Mouse (Mus musculus) G1E (cell line): Measurements from ENCODE around the gene Olfr373. TPM values are rescaled to one million over a fixed set of nuclear protein-coding genes. Genes with fewer than 3 reads are reported as not detected.

Experiments
- ATAC-seq: 2 replicates; pipeline ENCODE4 v1.8.0; 2016; ENCODE audit warnings: mild to moderate bottlenecking; ENCODE audit not compliant: insufficient number of reproducible peaks, poor library complexity, low FRiP score, severe bottlenecking; ENCODE audit errors: extremely low read depth
- DNase-seq: peaks from one replicate; pipeline ENCODE4 v3.0.0; 2012; ENCODE audit warnings: low spot score
- H3K27me3 ChIP-seq: 2 replicates; pipeline ENCODE4 v1.6.1; 2012; ENCODE audit warnings: mild to moderate bottlenecking, low read length, inconsistent platforms; ENCODE audit not compliant: insufficient read depth
- H3K36me3 ChIP-seq: replicated peaks from 2 replicates; pipeline ENCODE3; 2012; ENCODE audit warnings: mild to moderate bottlenecking, inconsistent platforms
- H3K4me1 ChIP-seq: 2 replicates; pipeline ENCODE4 v1.6.1; 2012; ENCODE audit warnings: low read depth, low read length, inconsistent platforms, mixed read lengths; ENCODE audit not compliant: insufficient read depth
- H3K4me3 ChIP-seq: 2 replicates; pipeline ENCODE4 v1.5.1; 2012; ENCODE audit warnings: low read depth, mild to moderate bottlenecking, inconsistent platforms, low read length, moderate library complexity, mixed read lengths
- H3K9me3 ChIP-seq: replicated peaks from 2 replicates; pipeline ENCODE4 v1.6.1; 2012; ENCODE audit warnings: inconsistent platforms
- CTCF ChIP-seq: IDR thresholded peaks from 2 replicates; pipeline ENCODE4 v1.5.1; 2012; ENCODE audit warnings: low read depth, low read length, inconsistent platforms, mixed read lengths
- GATA1 ChIP-seq: IDR thresholded peaks from 2 replicates; pipeline ENCODE4 v1.6.1; 2012; ENCODE audit warnings: borderline replicate concordance, low read length, inconsistent platforms, mixed read lengths
- GATA2 ChIP-seq: IDR thresholded peaks from 2 replicates; pipeline ENCODE4 v1.6.1; 2012; ENCODE audit warnings: low read depth, low read length, inconsistent platforms, borderline replicate concordance
- POLR2AphosphoS5 ChIP-seq: IDR thresholded peaks from 2 replicates; pipeline ENCODE4 v1.6.1; 2012; ENCODE audit warnings: low read depth, low read length, inconsistent platforms; ENCODE audit not compliant: insufficient replicate concordance
- TAL1 ChIP-seq: conservative IDR thresholded peaks from 2 replicates; pipeline ENCODE4 v1.6.1; 2012; ENCODE audit warnings: low read depth, low read length, inconsistent platforms, mixed read lengths
- polyA plus RNA-seq: library from polyadenylated mRNA; stranded (reverse); fragments of >175 nt; gene quantifications from 2 replicates; pipeline ENCODE4 v1.2.3, GENCODE M21; 2012
- total RNA-seq, 2 experiments: library from RNA; stranded (forward) in 1 of 2; stranded (reverse) in 1 of 2; fragments of 200-1000 nt in 1 of 2; fragments of >200 nt in 1 of 2; fragmentation: Nextera tagmentation in 1 of 2; gene quantifications; 2 replicates each; pipeline ENCODE4 v1.2.3; 2014 to 2017

The Olfr373 gene
- total and polyA plus RNA-seq, 3 experiments = 0.05 TPM; not detected in 2

DNA sequence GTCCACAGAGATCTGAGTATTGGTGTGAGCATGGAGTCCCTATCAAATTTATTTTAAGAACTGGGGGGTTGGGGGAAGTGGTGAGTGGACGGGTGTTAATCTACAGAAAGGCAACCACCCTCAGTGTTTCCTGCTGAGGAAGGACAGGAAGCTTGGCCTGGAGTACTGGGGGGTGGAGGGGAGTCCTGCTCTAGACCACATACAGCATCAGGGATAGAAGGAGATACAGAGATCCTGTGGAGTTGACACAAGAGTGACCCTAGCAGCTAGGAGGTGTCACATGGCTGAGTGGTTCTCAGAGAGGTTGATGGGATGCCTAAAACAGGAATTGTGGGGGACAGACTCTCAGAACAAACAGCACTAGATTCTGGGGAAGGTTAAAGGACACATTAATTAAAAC, 50.5 kb downstream of the Olfr373 start:
- Histone ChIP-seq H3K27me3 (peaks cover 26% of the 10 kb centered on the region), H3K4me1 (no peaks in the 10 kb centered on the region), H3K9me3 (no peaks in the 10 kb centered on the region; the same call in 1 of the 2 replicates), H3K36me3 (no peaks in the 10 kb centered on the region), H3K4me3 (no peak overlapping the region)
- DNase-seq (no peak), ATAC-seq (no peak)
- TF ChIP-seq GATA1 (no peak), POLR2AphosphoS5 (no peak), GATA2 (no peak), CTCF (no peak), TAL1 (no peak)

DNA sequence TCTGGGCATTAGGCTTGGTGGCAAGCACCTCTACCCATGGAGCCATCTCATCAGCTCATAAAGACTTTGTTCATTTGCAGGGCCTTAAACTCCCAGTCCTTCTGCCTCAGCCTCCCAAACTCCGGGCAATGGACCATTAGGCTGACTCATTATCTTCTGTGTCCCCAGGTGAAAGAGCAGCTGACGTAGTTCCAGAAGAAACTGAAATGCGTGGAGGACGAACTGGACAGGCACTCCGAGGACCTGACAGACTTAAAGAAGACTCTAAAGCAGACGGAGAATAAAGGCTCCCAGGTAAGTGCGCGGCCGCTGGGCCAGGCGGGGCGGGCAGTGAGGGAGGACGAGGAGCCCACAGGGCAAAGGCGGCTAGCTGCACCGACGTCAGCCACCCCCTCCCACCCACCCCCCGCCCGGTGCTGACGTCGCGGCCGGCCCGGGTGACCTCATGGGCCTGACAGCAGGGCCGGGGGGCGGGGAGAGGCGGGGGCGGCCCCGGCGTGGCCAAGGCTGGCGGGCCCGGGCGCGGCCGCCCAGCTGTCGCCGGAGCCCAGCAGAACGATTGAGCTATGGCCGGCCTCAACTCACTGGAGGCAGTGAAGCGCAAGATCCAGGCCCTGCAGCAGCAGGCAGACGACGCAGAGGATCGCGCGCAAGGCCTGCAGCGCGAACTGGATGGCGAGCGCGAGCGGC, 51.9 kb downstream of the Olfr373 start, which contains the start of gene Tpm4:
Tpm4 (plus strand) TSS at position 220 of the 690 bp plus-strand sequence.
- ATAC-seq = no peak
- peaks cover 25% of the 10 kb centered on the region for H3K27me3 ChIP-seq
- H3K9me3 ChIP-seq = no peaks in the 10 kb centered on the region; the same call in 1 of the 2 replicates
- TF ChIP-seq CTCF (no peak), POLR2AphosphoS5 (no peak), TAL1 (no peak), GATA1 (no peak), GATA2 (no peak)
- DNase-seq = no peak
- no peaks in the 10 kb centered on the region for H3K36me3 ChIP-seq
- no peak within 1 kb of the TSS for H3K4me3 ChIP-seq
- no peaks in the 10 kb centered on the region for H3K4me1 ChIP-seq

DNA sequence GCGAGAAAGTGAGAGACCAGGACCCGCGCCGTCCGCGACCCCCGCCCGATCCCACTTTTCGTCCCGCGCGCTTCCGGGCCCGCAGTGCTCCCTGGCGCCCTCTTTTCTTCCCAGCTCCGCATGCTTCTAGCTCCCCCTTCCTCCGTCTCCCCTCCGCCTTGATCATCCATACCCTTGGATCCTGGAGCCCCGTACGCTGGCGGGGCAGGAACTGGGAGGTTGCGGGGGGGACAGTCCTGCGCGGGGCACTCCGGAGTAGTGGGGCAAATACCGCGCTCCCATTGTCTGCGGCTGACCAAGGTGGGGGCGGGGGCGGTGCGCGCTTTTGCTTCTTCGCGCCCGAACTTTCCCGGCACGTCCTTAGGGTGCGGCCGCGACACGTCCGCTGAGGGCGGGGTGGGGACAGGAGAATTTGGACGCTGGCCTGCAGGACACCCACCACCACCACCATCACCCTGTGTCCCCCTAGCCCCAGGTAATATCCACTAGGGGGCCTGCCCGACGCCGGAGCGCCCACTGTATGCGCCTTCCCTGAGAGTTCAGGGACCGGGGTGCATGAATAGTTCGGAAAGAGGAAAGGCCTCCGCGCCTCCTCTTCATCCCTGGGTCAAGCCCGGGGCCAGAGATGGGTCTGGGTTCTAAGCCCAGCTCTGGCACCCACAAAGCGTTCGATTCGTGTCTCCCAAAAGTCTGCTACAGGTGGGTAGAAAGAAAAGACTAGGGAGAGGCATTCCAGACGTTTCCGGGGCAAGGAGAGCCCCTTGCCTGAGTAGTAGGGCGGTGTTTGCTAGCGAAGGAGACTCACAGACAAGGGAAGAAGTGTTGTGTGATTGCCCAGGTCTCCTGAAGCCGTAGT, 52.7 kb downstream of the Olfr373 start:
- DNase-seq (no peak), ATAC-seq (no peak)
- Histone ChIP-seq H3K4me1 (no peaks in the 10 kb centered on the region), H3K4me3 (no peak overlapping the region), H3K27me3 (peaks cover 25% of the 10 kb centered on the region), H3K9me3 (no peaks in the 10 kb centered on the region; the same call in 1 of the 2 replicates), H3K36me3 (no peaks in the 10 kb centered on the region)
- no peak for TF ChIP-seq TAL1
- no peak for TF ChIP-seq GATA1
- TF ChIP-seq CTCF = no peak

DNA sequence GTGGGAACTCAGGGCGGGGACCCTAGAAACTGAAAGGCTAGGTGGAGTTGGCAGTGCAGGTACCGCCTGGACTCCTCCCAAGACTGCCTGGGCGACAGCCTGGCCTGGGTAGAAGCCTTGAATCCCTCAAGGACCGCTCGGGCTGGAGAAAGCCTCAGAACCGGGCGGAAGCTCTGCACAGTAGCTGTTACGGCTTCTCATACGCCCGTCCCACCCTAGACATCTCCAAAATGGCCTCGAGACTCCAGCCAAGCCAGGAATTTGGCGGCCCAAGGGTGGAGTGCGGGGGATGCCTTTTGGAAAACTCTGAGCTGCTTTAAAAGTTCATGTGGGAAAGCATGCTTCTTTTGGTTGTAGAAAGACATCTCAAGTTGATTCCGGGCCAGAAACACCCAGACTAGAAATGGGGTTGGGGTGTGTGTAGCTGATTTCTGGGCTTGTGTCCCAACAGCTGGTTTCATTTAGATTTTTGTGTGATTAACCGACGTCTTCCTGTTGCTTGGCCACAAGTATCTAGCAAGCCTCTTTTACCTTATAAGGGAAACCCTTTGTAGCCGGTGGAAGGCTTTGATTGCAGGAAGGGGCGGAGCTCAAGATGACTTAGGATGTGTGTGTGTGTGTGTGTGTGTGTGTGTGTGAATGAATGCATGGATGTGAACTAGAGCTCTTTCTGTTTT, 53.5 kb downstream of the Olfr373 start:
- Histone ChIP-seq H3K4me3 (no peak overlapping the region), H3K36me3 (no peaks in the 10 kb centered on the region), H3K4me1 (no peaks in the 10 kb centered on the region), H3K27me3 (peaks cover 25% of the 10 kb centered on the region), H3K9me3 (no peaks in the 10 kb centered on the region; the same call in 1 of the 2 replicates)
- no peak for DNase-seq
- ATAC-seq = no peak
- no peak for TF ChIP-seq GATA2
- TF ChIP-seq GATA1 = no peak
- TF ChIP-seq TAL1 = no peak
- no peak for TF ChIP-seq CTCF
- no peak for TF ChIP-seq POLR2AphosphoS5

DNA sequence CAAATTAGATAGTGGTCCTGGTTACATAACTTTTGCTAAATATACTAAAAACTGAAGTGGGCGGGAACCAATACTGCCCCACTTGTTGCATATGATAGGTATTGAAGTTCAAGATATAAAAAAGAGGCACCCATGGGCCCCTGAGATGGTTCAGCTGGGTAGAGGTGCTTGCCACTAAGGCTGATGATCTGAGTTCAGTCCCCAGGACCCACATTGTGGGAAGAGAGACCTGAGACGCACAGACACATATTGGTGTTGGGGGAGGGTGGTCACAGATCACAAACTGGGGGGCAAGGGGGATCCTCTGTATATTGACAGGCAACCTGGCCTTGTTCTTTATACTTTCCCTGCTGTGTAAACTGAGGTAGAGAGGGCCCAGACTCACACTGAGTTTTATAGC, 54.5 kb downstream of the Olfr373 start:
- H3K36me3 ChIP-seq = no peaks in the 10 kb centered on the region
- H3K4me1 ChIP-seq = no peaks in the 10 kb centered on the region
- peaks cover 27% of the 10 kb centered on the region for H3K27me3 ChIP-seq
- H3K9me3 ChIP-seq = no peaks in the 10 kb centered on the region; the same call in 1 of the 2 replicates
- TF ChIP-seq GATA2 = no peak
- no peak for TF ChIP-seq CTCF
- no peak for TF ChIP-seq GATA1
- TF ChIP-seq TAL1 = no peak
- no peak for TF ChIP-seq POLR2AphosphoS5
- DNase-seq (no peak), ATAC-seq (no peak)
- H3K4me3 ChIP-seq = no peak overlapping the region

DNA sequence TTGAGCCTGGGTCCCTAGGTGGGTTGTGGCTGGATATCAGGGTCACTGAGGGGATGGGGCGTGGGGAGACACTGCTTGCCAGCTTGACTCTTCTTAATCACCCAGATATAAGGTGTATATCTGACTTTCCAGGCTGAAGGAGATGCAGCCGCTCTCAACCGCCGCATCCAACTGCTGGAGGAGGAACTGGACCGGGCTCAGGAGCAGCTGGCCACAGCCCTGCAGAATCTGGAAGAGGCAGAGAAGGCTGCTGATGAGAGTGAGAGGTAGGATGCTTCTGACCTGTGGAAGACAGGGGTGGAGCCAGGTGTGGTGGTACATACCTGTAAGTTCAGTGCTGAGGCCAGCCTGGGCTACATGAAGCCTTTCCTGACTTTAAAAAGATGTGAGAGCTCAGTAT, 55.5 kb downstream of the Olfr373 start:
- no peak for DNase-seq
- TF ChIP-seq CTCF = no peak
- no peak for TF ChIP-seq GATA1
- no peak for TF ChIP-seq POLR2AphosphoS5
- TF ChIP-seq GATA2 = no peak
- no peak for TF ChIP-seq TAL1
- Histone ChIP-seq H3K9me3 (no peaks in the 10 kb centered on the region; the same call in 1 of the 2 replicates), H3K4me1 (no peaks in the 10 kb centered on the region), H3K4me3 (no peak overlapping the region), H3K27me3 (peaks cover 23% of the 10 kb centered on the region), H3K36me3 (no peaks in the 10 kb centered on the region)
- no peak for ATAC-seq
